Mouse (Mus musculus) midbrain, embryonic 13.5 days (tissue): ENCODE measurements around the gene Tmcc1. TPM values are rescaled to one million over a fixed set of nuclear protein-coding genes. Genes with fewer than 3 reads are reported as not detected.

Source experiments
- ATAC-seq: fragments of 200-750 bp; cut with Nextera tagmentation; 2 replicates; pipeline ENCODE4 v1.8.0; 2017; ENCODE audit warnings: mild to moderate bottlenecking, moderate TSS enrichment, moderate library complexity
- H3K27ac ChIP-seq: fragments of 300-500 bp; sonication (generic); 2 replicates; pipeline ENCODE4 v1.5.1; 2015; ENCODE audit warnings: inconsistent platforms, mild to moderate bottlenecking, moderate library complexity
- H3K27me3 ChIP-seq: fragments of 300-500 bp; sonication (generic); 2 replicates; pipeline ENCODE4 v1.6.1; 2015; ENCODE audit warnings: mild to moderate bottlenecking, inconsistent platforms
- H3K36me3 ChIP-seq: fragments of 300-500 bp; sonication (generic); 2 replicates; pipeline ENCODE4 v1.6.1; 2015; ENCODE audit warnings: mild to moderate bottlenecking, inconsistent platforms
- H3K4me1 ChIP-seq: fragments of 300-500 bp; sonication (generic); replicated peaks from 2 replicates; pipeline ENCODE4 v1.6.1; 2015; ENCODE audit warnings: inconsistent platforms
- H3K4me2 ChIP-seq: fragments of 300-500 bp; sonication (generic); replicated peaks from 2 replicates; pipeline ENCODE4 v1.6.1; 2015; ENCODE audit warnings: moderate library complexity, mild to moderate bottlenecking, inconsistent platforms
- H3K4me3 ChIP-seq: fragments of 300-500 bp; sonication (generic); replicated peaks from 2 replicates; pipeline ENCODE4 v1.5.1; 2015; ENCODE audit warnings: mild to moderate bottlenecking, inconsistent platforms
- H3K9ac ChIP-seq: fragments of 300-500 bp; sonication (generic); replicated peaks from 2 replicates; pipeline ENCODE4 v1.6.1; 2015; ENCODE audit warnings: mild to moderate bottlenecking, inconsistent platforms
- H3K9me3 ChIP-seq: fragments of 300-500 bp; sonication (generic); 2 replicates; pipeline ENCODE4 v1.6.1; 2016; ENCODE audit warnings: mild to moderate bottlenecking, inconsistent platforms
- WGBS: fragments of 180-500 bp; shearing (Covaris S2); methylation state at CpG from one replicate; pipeline ENCODE4 v1.1.7; 2015; 5-methylcytosine and 5-hydroxymethylcytosine counted together
- polyA plus RNA-seq: library from polyadenylated mRNA; unstranded; fragments of >200 nt; fragmentation: Nextera tagmentation; extraction: Ambion mirVana; gene quantifications from 2 replicates; pipeline ENCODE4 v1.2.1, GENCODE M21; 2015

The Tmcc1 gene
- polyA plus RNA-seq, 1 experiment from 2014 or later = 36.4 TPM

DNA sequence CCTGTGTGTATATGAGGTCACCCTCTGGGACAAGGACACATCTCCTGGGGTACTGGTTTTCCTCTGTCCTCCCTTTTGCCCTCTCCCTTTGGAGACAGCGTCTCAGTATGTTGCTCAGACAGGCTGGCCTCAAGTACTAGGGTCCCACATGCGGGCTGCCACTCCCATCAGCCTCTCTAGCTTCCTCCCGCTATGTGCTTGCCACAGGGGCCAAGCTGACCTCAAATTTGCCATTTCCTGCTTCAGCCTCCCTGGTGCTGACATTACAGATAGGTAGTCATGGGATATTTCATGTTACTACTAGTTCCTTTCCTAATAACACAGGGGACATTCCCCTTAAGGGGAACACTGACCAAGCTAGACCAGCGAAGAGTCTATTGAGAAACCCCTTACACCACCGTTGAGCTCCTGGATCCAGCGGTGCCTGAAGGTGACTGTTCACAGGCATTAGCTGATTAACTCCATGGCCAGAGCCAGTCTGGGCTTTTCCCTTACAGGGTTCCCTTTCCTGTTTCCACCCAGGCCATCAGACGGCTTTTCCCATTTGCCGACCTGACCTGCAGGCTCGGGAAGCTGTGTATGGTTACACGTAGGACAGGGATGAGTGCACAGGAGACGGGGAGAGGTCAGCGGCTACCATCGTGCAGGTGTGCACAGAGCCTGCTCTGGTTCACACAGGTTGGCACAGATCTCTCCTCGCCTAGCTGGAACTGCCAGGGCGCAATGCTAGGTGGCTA, 220.0 kb downstream of the Tmcc1 start:
- Histone ChIP-seq H3K4me1 (peaks cover 34% of the 10 kb centered on the region), H3K27me3 (no peaks in the 10 kb centered on the region), H3K36me3 (no peaks in the 10 kb centered on the region), H3K4me2 (no peak overlapping the region), H3K9me3 (no peaks in the 10 kb centered on the region), H3K27ac (no peak overlapping the region), H3K9ac (no peak overlapping the region), H3K4me3 (no peak overlapping the region)
- no peak for ATAC-seq
- 86% methylated on average over 15 of the region's 15 CpGs for WGBS

DNA sequence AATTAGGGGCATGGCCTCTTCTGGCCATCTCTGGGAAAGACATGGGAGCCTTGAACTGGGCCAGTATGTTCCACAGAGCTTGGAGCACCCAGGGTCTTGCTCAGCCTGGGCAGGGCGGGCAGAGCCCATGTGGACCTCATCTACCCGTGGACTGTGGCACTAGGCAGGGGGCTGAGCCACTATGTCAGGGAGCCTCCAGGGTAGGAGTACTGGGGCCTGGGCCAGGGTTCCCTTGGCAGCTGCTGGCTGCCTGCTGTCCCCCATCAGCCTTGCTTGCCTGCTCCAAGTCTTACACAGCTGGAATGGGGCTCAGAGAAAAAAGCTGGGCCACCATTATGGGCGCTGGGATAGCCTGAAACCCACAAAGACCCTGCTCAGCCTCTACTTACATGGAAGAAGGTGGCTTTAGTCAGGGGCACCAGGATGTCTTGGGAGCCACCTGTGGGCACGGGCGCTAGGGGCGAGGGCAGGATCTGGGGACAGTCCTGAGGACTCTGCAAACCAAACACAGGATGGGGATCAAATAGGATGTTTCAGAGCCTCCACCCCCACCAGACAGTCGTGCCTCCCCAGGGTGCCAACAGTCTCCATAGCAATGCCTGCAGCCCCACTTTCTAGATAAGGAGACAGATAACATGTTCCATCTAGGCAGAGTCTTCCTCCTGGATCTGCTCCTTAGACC, 221.1 kb downstream of the Tmcc1 start:
- no peak overlapping the region for H3K4me3 ChIP-seq
- no peaks in the 10 kb centered on the region for H3K27me3 ChIP-seq
- ATAC-seq = peak; percentile 19; the same call in 1 of the 2 replicates
- no peak overlapping the region for H3K4me2 ChIP-seq
- WGBS = 74% methylated on average over 7 of the region's 7 CpGs
- H3K4me1 ChIP-seq = peaks cover 40% of the 10 kb centered on the region
- H3K9me3 ChIP-seq = no peaks in the 10 kb centered on the region
- no peak overlapping the region for H3K9ac ChIP-seq
- no peaks in the 10 kb centered on the region for H3K36me3 ChIP-seq
- H3K27ac ChIP-seq = peak overlapping the region; percentile 35; the same call in 1 of the 2 replicates

DNA sequence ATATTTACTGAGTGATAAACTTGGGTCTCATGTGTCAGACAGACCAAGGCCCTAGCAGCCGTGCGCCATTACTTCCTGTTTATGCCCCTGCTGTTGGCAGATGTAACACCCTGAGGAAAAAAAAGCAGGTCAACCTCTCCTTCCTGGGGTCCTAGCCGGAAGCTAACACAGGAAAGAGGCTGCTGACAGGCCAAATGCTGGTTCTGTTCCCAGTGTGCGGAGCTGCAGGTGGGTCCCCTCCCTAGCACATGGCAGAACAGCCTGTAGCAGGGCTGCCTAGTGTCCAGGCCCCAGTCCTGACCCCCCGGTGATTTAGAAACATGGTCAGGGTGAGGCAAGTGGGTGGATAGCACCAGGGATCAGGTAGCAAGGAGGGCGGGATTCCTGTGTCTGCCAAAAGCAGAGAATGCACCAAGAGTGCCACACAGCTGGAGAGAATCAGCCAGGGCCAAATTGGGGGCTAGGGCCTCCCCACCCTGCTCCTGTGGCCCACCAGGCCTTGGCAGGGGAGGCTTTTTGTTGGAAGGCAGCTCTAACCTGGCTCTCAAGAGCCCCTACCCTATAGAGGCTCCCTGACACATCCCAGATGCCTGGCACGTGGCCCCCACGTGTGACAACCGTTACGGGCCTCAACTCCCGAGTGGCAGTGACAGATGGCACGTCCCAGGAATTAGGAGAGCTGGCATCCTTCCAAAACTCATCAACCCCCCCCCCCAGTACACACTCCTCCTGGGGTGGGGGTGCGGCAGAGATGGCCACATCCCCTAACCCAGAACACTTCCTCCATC, 221.8 kb downstream of the Tmcc1 start:
- peak; percentile 22; the same call in 1 of the 2 replicates for ATAC-seq
- H3K4me2 ChIP-seq = no peak overlapping the region
- H3K9ac ChIP-seq = no peak overlapping the region
- H3K27me3 ChIP-seq = no peaks in the 10 kb centered on the region
- 68% methylated on average over 13 of the region's 13 CpGs for WGBS
- 0 out of 2 replicates have a peak overlapping the region, but pooled peaks have one; percentile 35 for H3K27ac ChIP-seq
- peaks cover 40% of the 10 kb centered on the region for H3K4me1 ChIP-seq
- no peaks in the 10 kb centered on the region for H3K9me3 ChIP-seq
- H3K36me3 ChIP-seq = no peaks in the 10 kb centered on the region
- H3K4me3 ChIP-seq = no peak overlapping the region

DNA sequence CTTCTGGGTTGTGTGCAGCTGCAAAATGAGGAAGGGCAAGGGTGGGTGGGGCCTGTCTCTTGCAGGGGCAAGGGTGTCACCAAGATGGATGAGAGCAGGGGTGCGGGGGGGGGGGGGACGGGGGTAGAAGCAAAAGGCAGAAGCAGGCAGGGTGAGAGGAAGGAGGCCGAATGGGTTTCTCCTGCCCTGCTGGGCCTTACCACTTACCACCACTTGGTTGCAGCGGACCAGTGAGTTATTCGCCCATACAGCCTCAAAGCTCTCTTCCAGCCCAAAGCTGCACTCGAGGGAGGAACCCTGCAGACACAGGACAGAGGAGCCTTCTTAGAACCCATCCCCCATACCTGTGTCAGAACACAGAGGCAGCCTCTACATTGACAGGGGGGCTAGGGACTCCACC, 223.3 kb downstream of the Tmcc1 start:
- Histone ChIP-seq H3K9ac (no peak overlapping the region), H3K36me3 (no peaks in the 10 kb centered on the region), H3K9me3 (no peaks in the 10 kb centered on the region), H3K4me1 (peaks cover 40% of the 10 kb centered on the region), H3K27ac (no peak overlapping the region), H3K4me2 (no peak overlapping the region), H3K27me3 (no peaks in the 10 kb centered on the region), H3K4me3 (no peak overlapping the region)
- 53% methylated on average over 4 of the region's 6 CpGs for WGBS
- ATAC-seq = no peak

DNA sequence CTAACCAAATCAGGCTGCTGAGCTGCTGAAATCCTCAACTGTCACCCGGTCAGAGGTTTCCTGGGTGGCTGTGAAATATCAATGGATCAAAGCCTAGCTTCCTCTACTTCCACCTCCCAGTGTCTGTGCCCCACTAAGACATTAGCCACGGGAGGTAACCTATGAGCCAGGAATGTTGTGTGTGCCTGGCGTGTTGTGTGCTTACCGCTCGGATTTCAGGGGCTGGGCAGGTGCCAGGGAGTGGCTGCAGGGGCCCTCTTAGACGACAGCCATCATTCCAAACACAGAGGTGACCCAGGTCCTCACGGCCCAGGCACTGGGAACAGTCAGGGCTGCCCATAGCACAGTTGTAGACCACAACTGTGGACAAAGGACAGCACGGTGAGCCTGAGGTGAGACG, 224.2 kb downstream of the Tmcc1 start:
- no peaks in the 10 kb centered on the region for H3K36me3 ChIP-seq
- no peak overlapping the region for H3K4me2 ChIP-seq
- no peak overlapping the region for H3K27ac ChIP-seq
- no peak overlapping the region for H3K4me3 ChIP-seq
- WGBS = 73% methylated on average over 9 of the region's 9 CpGs
- no peaks in the 10 kb centered on the region for H3K9me3 ChIP-seq
- ATAC-seq = no peak
- peaks cover 35% of the 10 kb centered on the region for H3K4me1 ChIP-seq
- no peak overlapping the region for H3K9ac ChIP-seq
- H3K27me3 ChIP-seq = no peaks in the 10 kb centered on the region

DNA sequence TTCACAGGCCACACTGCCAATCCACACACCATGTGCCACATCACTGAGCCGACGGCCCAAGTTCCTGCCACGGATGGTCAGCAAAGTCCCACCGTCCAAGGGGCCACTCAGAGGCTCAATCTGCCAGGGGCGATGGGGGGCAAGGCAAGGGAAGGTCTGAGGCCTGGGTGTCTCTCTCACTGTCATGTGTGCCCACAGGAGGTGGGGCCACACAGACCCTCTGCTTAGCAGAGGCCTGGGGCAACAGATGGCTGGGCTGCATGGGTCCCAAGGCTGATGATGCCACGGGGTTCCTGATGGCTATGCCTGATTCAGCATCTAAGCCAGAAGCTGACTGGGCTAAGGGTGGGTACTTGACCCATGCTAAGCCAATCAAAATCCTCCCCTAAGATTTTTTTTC, 224.6 kb downstream of the Tmcc1 start:
- Histone ChIP-seq H3K4me3 (no peak overlapping the region), H3K36me3 (no peaks in the 10 kb centered on the region), H3K27ac (no peak overlapping the region), H3K27me3 (no peaks in the 10 kb centered on the region), H3K4me2 (no peak overlapping the region), H3K9ac (no peak overlapping the region), H3K9me3 (no peaks in the 10 kb centered on the region), H3K4me1 (peaks cover 31% of the 10 kb centered on the region)
- WGBS = 66% methylated on average over 6 of the region's 6 CpGs
- ATAC-seq = peak; percentile 28; the same call in 1 of the 2 replicates

Other genes with a start within 250 kb of the Tmcc1 start
- not detected in 2 replicates for gene H1foo, start 248.5 kb downstream of the Tmcc1 start, polyA plus RNA-seq
- 6.5 and 8.2 TPM in 2 replicates for gene Plxnd1, start 198.5 kb downstream of the Tmcc1 start, polyA plus RNA-seq
- 64.4 and 67.1 TPM in 2 replicates for gene Washc2, start 14.6 kb upstream of the Tmcc1 start, polyA plus RNA-seq
- 11.5 and 11.6 TPM in 2 replicates for gene Zfand4, start 70.7 kb upstream of the Tmcc1 start, polyA plus RNA-seq
- gene March8, start 144.5 kb upstream of the Tmcc1 start, polyA plus RNA-seq = 68.5 and 68.9 TPM in 2 replicates